Mouse (Mus musculus): ENCODE measurements around the gene Serpinf1.
"Not testable (repeated sequence)": the region's sequence is repeated elsewhere in the genome, so short reads cannot be mapped to it uniquely, and the experiment has no call there.

Serpinf1 gene

DNA sequence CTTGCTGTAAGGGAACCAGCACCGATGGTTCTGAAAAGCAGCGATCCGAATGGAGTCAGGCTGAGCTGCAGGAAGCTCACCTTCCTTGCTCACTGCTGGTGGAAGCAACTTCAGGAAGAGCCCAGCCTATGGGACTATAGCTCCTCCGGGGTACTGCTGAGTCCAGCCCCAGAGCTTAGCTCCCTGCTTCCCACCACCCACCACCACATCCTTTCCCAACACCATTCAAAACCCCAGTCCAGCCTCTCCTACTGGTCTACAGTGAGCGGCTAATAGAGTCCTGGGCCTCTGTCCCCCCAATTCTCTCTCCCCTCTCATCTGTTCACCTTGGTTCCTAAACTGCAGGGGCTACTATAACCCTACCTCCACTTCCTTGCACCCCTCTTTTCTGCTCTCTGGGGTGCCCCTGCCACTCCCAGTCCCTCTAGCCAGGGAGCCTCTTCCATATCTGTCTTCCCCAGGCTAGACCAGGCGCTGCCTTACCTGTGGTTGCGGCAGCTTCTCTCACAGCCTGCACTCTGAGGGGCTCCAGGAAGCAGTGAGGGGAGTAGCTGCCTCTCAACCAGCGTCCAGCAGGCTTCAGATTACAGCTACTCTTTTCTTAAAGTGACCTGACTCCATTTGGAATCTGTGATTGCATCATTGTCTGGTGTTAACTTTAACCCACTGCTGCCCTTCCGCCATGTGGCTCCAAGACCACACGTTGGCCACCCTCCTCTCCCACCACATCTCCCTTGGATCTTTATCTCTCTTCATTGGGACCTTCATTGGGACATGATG is at the start of gene Serpinf1:
Gene Serpinf1 (minus strand): TSS at position 689 of the 780 bp plus-strand sequence.
- no peak for DNase-seq (ENCODE audit: low spot score)

DNA sequence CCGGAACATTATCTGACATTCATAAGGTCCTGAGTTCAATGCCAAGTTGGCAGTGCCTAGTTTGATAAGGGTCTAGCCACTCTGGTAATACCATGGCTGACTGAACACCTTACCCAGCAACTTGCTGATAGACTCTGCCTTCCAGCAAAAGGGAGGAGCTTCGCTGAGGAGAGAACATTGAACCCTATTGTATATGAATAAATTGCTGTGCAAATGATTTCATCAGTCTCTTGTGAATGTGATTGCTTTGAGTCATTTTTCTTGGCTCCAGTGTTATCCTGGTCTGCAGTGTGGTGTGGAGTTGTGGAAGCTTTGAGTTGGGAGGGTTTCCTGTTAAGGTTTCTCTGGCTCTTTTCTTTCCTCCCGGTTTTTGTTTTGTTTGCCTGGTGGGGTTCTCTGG is 48.2 kb upstream of the Serpinf1 start:
- no peak for DNase-seq (ENCODE audit: low spot score)

DNA sequence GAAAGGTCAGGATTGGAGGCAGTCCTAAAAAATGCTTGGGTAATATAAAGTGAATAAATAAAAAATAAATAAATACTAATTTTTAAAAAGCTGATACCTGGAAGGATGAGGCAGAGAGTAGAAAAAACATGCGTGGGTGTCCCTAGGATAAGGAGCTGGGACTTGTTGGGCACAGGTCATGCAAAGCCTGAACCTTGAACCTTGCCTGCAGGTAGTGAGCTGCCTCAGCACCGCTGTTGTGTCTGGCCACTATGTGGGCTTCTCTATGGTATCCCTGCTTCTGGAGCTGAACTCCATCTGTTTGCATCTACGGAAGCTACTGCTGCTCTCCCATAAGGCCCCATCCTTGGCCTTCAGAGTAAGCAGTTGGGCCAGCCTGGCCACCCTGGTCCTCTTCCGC is 46.8 kb upstream of the Serpinf1 start:
- DNase-seq (ENCODE audit: low spot score): no peak

DNA sequence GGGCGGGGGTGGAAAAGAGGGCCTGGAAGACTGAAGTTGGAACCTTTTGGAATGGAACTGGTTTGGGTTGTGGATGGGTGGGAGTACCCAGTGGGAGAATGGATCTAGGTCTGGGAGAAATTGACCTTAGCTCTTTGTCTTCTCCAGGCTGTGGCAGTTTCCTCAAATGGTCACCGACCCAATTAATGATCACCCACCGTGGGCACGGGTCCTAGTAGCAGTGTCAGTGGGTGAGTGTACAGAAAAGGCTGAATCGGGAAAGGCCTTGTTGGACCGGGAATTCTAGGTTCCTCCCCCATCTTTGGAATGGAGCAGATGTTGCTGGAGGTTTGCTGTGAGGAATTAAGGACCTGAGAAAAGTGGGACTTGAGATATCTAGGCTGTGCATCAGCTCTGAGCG is 45.9 kb upstream of the Serpinf1 start:
- DNase-seq (ENCODE audit: low spot score): no peak

DNA sequence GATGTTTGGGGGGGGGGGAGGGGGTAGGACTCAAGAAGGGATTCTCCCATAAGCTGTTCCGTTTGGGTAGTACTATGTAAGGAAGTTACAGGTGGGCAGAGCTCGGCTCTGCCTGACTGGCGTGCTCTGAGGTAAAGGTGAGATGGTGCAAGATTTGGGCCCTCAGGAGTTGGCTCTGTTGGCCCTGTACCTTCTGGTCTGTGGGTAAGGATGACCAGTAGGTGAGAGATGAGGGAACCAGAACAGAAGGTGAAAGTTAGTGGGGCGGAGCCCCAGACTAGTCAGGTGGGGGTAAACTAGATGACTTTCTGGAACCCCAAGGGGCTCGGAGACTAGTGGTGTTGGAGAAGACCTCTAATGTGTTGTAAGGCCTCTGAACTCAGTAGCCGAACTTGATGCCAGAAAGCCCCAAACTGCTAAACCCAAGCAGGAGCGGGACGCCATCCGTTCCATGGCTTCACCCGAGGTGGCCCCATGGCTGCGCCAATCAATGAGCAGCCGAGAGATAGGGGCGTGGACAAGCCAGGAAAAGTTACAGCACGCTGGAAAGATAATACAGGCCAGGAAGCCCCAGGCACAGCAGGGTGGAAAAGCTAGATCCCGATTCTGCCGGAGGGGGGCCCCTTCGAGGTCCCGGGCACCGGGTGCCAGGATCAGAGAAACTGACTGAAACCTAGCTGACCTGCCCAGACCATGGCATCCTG is 45.2 kb upstream of the Serpinf1 start:
- DNase-seq (ENCODE audit: low spot score): peak; percentile 78

DNA sequence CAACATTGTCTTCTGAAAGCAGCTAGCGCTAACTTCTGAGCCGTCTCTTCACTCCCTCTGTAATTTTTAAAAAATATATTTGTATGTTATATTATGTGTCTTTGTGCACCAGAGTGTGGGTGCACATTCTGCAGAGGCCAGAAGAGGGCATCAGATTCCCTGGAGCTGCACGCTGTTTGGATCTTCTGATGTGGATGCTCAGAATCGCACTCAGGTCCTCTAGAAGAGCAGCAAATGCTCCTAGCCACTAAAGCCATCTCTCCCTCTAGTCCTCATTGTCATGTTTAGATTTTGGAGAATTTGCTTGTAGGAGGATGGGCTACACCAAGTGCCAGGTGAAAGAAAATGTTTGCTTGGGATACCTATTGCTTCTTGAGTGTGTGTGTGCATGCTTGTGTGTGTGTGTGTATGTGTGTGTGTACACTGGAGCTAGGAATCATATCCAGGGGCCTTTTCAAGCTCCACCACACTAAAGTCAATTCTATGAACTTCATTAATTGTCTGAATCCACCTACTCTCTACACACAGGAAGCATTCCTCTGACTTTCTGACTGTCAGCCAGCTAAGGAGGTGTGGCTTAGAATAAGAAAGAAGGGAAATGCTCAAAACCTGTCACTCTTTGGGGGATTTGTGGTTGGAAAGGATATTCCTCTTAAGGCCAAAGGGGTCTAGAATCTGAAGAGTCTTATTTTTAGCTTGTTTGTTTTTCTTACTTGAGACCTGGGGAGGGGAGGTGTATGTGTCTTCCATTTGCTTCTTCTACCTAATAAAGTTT is 44.4 kb upstream of the Serpinf1 start:
- no peak for DNase-seq (ENCODE audit: low spot score)

DNA sequence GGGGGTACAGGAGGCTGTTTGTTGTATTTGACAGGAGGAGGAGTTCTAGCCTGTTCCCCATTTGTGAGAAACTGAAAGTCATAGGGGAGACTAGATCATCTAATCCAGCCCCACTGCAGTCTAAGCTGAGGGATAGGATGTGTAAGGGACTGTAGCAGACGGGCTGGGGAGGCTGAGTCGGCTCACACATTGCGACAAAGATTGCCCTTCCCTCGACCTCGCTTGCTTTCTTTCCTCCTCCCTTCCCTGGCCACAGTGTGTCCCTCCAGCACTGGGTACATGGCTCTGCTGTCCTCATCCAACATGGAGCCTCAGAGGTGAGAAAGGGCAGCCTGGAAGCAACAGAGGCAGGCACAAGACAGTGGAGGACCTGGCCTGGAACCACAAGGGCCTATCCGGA is 42.5 kb upstream of the Serpinf1 start:
- no peak for DNase-seq (ENCODE audit: low spot score)

DNA sequence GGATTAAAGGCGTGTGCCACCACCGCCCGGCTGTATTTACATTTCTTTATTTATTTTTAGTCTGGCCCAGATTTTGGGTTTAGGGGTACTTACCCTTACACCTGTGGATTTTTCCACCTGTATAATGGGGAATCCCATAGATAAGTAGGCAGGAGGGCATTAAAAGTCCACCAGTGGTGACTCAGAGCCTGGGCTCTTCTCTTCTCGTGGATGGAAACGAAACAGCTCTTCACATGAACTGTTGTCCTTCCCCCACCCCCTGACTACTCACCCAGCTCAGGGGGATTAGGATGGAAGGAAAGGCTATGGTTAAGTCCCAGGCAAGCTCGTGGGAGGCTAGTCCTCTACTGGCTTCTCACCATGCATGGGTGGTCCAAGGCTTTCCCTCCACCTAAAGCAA is 41.9 kb upstream of the Serpinf1 start:
- no peak for DNase-seq (ENCODE audit: low spot score)

DNA sequence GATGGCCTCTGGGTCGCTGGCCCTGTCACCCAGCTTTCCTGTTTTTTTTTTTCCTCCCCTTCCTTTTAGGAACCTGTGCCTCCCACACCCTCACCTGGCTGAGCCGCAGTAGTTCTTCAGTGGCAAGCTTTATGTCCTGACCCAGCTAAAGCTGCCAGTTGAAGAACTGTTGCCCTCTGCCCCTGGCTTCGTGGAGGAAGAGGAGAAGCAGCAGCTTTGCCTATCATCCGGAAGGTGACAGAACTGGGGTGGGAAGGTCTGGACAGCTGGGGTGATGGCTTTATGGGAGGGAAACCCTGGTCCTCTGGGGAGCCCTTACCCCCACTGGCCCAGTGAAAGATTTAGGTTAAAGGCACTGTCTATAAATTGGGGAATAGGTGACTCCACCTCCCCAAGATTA is 41.1 kb upstream of the Serpinf1 start:
- no peak for DNase-seq (ENCODE audit: low spot score)

DNA sequence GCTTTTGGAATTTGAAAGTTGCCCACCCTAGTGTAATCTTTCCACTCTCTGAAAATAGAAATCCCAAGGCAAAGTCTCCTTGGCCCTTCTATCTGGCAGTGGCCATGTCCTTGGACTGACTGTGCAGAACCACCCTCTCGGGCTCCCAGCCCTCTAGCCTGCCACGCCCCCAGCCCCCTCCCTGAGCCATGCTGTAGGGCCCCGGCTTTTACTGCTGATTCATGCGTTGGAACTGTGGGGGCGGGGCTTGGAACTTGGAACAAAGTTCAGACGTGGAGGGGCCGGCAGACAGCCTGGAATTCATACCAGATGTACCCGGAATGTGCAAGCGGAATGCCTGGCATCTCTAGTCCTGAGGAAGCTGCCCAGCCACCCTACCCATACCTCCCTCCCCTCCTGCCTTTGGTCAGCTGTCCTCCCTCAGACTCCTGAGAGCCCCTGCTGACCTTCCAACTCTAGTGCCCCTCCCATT is 40.4 kb upstream of the Serpinf1 start:
- DNase-seq (ENCODE audit: low spot score): peak; percentile 99

DNA sequence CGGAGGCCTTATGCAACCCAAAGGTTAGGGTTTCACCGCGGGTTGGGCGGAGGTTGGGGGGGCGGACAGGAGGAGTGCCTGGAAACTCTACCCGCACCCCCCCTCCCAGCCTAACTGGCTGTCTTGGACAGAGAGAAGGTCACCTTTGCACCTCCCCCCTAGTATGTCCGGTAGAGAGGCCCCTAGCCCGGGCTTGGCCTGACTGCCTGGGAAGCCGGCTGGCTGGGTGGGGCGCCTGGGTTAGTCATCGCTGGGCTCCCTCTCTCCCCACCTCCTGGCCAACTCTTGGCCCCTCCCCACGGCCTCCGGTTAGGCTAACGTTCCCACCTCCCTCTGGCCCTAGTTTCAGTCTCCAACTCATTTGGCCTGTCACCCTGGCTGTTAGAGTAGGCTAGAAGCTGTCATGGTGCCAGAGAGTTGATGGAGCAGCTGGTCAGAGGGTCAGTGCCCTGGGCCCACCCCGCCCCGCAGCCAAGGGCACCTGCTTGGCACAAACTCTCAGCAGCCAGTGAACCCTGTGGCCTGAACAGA is 39.8 kb upstream of the Serpinf1 start:
- peak; percentile 87 for DNase-seq (ENCODE audit: low spot score)

DNA sequence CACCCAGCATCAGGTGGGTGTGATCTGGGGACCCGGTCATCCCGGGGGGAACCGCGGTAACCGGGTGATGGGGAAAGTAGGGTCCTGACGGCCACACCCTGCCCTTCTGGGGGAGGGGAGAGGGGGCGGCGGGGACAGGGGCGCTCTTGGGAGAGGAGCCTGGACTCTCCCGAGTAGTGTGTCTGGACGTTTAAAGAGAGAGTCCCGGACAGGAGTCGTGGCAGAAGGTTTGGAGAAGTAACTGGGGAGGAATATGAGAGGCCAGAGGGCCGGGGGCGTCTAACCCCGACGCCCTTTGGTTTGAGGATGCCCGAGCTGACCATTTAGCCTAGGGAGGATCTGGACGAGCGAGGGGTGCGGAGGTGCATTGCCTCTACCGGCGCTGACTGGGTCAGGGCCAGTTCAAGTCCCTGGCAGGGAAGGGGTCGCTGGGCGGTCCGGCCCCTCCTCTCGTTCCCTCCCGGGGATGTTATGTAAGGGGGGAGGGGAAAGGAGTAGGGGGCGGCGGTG is 39.3 kb upstream of the Serpinf1 start:
- no peak for DNase-seq (ENCODE audit: low spot score)

DNA sequence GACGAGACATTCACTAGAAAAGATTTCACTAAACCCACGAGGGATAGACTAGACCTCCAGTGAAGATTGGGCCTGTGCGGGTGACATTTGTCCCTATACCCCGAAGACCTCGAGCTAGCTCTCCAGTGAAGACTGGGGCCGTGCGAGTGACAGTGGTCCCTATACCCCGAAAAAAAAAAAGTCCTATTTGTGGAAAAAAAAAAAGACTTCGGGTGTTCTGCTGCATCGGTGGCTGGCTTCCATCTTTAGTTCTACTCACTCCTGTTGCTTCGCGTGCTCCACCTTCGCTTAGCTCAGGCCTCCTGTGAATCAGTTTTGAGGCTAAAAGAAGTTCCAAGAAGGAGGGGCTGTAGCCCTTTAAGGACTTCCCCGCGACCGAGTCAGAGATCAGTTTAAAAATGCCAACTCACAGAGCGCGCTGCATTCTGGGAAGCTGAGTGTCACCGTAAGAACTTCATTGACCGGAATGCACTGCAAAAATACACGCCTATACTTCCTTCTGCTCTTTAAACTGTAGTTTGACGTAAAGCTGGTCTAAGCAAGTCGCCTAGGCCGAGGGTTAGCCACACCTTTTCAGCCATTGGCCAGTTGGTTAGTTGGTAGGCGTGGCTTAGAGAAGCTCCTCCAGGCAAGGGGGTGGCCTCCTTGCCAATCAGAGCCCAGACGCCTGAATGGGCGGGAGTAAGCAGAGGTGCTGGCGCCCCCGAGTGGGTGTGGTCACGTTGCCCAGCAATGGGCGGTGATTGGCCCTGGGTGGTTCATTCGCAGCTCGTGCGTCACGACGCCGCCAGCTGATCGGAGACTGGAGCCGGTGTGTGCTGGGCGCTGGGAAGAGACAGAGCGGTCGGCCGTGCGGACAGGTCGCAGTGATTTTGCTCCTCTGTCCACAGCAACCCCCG is 38.6 kb upstream of the Serpinf1 start, which contains the start of gene Tlcd2:
Gene Tlcd2 (plus strand): TSS at position 872 of the 899 bp plus-strand sequence.
- peak; percentile 98 for DNase-seq (ENCODE audit: low spot score)

DNA sequence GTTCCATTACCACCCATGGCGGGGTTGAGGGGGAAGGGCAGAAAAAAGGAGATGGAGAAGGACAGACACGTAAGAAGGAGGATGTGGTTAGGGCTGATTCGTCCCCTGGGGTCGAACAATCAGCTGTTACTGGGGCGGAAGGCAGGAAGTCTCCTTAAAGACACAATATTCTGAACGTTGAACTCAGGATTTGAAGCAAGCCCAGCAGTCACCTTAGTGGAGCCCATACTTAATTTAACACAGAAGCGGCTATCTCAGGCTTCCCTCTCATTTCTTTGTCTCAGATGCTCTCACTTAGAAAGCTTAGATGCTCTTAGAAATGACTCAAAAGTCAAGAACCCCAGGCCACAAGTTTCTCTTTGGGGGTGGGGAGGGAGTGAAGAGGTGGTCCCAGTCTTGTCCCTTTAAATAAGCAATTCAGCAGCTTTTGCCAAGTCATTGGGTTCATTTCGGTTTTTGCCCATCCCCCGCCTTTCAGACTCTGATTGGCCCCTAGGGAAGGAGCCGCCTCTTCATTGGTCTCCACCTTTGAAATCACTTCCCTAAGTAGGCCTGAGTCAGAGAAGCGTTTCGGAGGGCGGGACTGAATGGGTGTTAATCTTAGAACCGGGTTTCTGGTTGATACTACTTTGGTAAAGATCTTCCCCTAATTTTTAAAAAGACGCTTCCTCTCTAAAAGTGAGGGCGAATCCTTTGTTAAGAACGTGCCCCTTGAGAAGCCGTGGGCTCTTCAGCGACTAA is 37.8 kb upstream of the Serpinf1 start:
- peak; percentile 92 for DNase-seq (ENCODE audit: low spot score)

DNA sequence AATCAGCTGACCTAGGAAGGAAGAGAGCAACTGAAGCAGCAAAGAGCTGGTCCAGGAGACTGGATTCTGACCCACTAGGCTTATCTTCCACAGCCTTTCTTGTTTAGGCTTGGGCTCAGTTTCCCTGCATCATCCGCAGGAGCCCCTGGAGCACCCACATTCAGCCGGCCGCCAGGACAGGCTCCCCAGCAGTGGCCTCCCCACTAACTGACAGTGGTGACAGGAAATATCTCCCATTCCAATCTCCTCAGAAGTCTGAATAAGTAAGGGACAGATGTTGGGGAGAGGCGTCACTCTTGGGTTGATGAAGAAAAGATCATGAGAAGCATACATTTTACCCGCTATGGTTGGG is 37.2 kb upstream of the Serpinf1 start:
- DNase-seq (ENCODE audit: low spot score): no peak

DNA sequence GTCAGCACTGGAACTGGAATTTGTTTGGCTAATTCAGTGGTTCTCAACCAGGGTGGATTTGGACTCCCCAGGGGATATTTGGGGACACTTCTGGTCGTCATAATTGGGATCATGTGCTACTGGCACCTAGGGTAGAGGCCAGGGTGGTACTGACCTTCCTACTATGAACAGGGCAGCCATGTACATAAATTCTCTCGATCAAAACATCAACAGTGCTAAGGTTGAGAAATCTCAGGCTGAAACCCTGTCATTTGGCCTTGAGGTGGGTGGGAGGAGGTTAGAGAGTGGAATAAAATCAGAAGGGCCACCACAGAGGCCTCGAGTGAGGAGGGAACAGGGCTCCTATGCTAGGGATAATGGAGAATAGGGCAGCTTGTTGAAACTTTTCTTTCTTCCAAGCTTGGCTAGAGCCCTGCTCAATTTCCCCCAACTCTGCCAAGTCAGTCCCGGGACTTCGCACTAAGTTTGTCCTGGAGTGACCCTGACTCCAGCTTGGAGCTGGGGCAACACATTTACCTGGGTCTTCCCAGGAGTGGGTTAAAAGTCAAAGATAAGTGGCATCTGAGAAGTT is 36.7 kb upstream of the Serpinf1 start:
- DNase-seq (ENCODE audit: low spot score): peak; percentile 41

DNA sequence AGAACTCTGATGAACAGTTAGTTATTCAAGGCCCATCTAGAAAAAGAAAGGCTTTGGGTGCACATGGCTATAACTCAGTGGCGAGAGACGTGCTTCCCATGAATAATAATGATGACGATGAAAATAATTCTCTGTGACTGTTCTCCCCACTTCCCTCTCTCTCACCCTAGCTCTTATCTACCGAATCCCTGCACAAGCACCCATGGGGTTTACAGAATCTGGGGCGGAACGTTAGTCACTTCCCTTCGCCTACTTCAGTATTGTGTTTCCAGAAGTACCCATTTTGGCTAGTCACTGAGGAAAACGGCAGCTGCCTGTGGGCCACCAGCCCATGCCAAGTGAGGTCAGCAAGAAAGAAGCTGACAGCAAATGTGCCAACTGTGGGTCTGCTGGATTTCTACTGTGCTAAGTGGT is 36.1 kb upstream of the Serpinf1 start:
- peak; percentile 35 for DNase-seq (ENCODE audit: low spot score)

DNA sequence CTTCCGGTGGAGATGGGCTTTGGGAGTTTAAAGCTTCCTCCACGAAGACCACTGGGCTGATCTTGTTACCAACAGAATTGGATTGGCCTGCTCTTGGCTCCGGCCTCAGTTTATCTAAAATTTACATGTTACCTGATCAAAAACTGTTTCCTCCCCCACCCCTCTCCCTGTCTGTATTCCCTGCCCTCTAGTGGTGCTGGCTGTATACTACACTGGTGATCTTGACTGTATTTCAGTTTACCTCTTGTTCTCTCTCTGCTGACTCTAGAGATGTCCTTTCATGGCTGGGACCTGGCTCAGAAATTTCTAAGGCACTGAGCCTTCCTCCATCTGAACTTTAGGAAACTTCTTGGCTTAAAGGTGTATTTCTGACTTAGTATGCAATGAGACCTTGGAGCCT is 35.7 kb upstream of the Serpinf1 start:
- DNase-seq (ENCODE audit: low spot score): peak; percentile 55

DNA sequence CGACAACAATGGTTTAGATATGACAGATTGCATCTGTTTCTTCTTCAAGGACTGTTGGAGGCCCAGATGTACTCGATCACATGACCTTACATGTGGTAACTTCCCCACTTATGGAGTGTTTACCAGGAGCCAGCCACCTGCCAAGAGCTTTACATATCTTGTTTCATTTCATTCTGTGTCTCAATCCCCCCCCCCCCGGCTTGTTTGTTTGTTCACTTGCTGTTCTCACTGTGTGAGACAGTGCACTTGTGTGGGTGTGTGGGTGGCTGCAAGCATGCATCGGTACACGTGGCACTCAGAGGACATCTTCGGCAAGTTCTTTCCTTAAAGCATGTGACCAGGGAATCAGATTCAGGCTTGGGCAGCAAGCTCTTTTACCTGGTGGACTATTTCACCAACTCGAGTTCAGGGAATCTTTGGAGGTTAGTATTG is 34.0 kb upstream of the Serpinf1 start:
- no peak for DNase-seq (ENCODE audit: low spot score)

DNA sequence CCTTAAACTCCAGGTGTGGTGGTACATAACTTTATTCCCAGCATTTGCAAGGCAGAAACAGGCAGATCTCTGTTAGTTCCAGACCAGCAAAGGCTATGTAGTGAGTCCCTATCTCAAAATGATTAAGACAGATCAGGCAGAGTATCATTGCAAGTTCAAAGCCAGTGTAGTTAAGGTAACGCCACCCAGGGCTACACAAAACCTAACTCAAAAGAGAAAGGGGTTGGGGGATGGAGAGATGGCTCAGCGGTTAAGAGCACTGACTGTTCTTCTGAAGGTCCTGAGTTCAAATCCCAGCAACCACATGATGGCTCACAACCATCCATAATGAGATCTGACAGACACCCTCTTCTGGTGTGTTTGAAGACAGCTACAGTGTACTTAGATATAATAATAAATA is 33.5 kb upstream of the Serpinf1 start:
- not testable (repeated sequence) for DNase-seq (ENCODE audit: low spot score)
